Mouse (Mus musculus) limb, embryonic 12.5 days (tissue): ENCODE data around the gene Prr13. TPM values are rescaled to one million over a fixed set of nuclear protein-coding genes. Genes with fewer than 3 reads are reported as not detected.

Experiments used
- ATAC-seq: fragments of 200-750 bp; cut with Nextera tagmentation; 2 replicates; pipeline ENCODE4 v1.8.0; 2017; ENCODE audit warnings: low read depth, moderate TSS enrichment; ENCODE audit not compliant: insufficient number of reproducible peaks, insufficient read depth, low FRiP score, low TSS enrichment
- H3K27ac ChIP-seq: fragments of 300-500 bp; sonication (generic); 2 replicates; pipeline ENCODE4 v1.5.1; 2016; ENCODE audit warnings: mild to moderate bottlenecking, moderate library complexity
- H3K27me3 ChIP-seq: fragments of 300-500 bp; sonication (generic); 2 replicates; pipeline ENCODE4 v1.6.1; 2016; ENCODE audit warnings: mild to moderate bottlenecking, moderate library complexity
- H3K36me3 ChIP-seq: fragments of 300-500 bp; sonication (generic); 2 replicates; pipeline ENCODE4 v1.6.1; 2016; ENCODE audit warnings: mild to moderate bottlenecking, moderate library complexity
- H3K4me1 ChIP-seq: fragments of 300-500 bp; sonication (generic); replicated peaks from 2 replicates; pipeline ENCODE4 v1.6.1; 2016
- H3K4me2 ChIP-seq: fragments of 300-500 bp; sonication (generic); 2 replicates; pipeline ENCODE4 v1.6.1; 2016; ENCODE audit warnings: mild to moderate bottlenecking, moderate library complexity
- H3K4me3 ChIP-seq: fragments of 300-500 bp; sonication (generic); replicated peaks from 2 replicates; pipeline ENCODE4 v1.5.1; 2016; ENCODE audit warnings: mild to moderate bottlenecking
- H3K9ac ChIP-seq: fragments of 300-500 bp; sonication (generic); replicated peaks from 2 replicates; pipeline ENCODE4 v1.6.1; 2016; ENCODE audit warnings: mild to moderate bottlenecking, moderate library complexity
- H3K9me3 ChIP-seq: fragments of 300-500 bp; sonication (generic); 2 replicates; pipeline ENCODE4 v1.6.1; 2016; ENCODE audit warnings: mild to moderate bottlenecking, moderate library complexity
- WGBS: fragments of 180-500 bp; shearing (Covaris S2); methylation state at CpG from one replicate; pipeline ENCODE4 v1.1.7; 2016; 5-methylcytosine and 5-hydroxymethylcytosine counted together
- polyA plus RNA-seq: library from polyadenylated mRNA; unstranded; fragments of >200 nt; fragmentation: Nextera tagmentation; extraction: Ambion mirVana; gene quantifications from 2 replicates; pipeline ENCODE4 v1.2.1, GENCODE M21; 2016

The Prr13 gene
- polyA plus RNA-seq, result 66.1 and 68.1 TPM in 2 replicates

- Histone ChIP-seq H3K9ac (peak within 1 kb of the TSS; percentile 13; the same call in 1 of the 2 replicates), H3K9me3 (no peaks in the 10 kb centered on the region), H3K4me1 (peaks cover 9% of the 10 kb centered on the region; the same call in 1 of the 2 replicates), H3K36me3 (peaks cover 7% of the 10 kb centered on the region; the same call in 1 of the 2 replicates), H3K4me2 (peak within 1 kb of the TSS; percentile 59), H3K4me3 (peak within 1 kb of the TSS; percentile 41), H3K27me3 (no peaks in the 10 kb centered on the region), H3K27ac (peak within 1 kb of the TSS; percentile 18; the same call in 1 of the 2 replicates)
- ATAC-seq, result peak; percentile 56; the same call in 1 of the 2 replicates
- under 1% methylated on average over 19 of the region's 19 CpGs for WGBS
Observed at GRCm38 (mm10) chr15:102458904-102459317, at the start of gene Prr13. Gene Prr13, plus strand, starts transcription at chr15:102459028.

- ATAC-seq, result no peak
- H3K4me2 ChIP-seq, result peak overlapping the region; percentile 35
- WGBS, result 95% methylated on average over 3 of the region's 3 CpGs
Observed at GRCm38 (mm10) chr15:102409286-102409685, 49.5 kb upstream of the Prr13 start.

GRCm38 (mm10) chr15:102411077-102411476 lies 47.8 kb upstream of the Prr13 start:
- no peaks in the 10 kb centered on the region for H3K27me3 ChIP-seq
- H3K4me1 ChIP-seq, result peaks cover 41% of the 10 kb centered on the region
- WGBS, result 92% methylated on average over 1 of the region's 1 CpGs
- no peak for ATAC-seq
- H3K36me3 ChIP-seq, result peaks cover 83% of the 10 kb centered on the region
- H3K9me3 ChIP-seq, result no peaks in the 10 kb centered on the region; the same call in 1 of the 2 replicates
- no peak overlapping the region for H3K27ac ChIP-seq
- H3K4me2 ChIP-seq, result peak overlapping the region; percentile 35
- no peak overlapping the region for H3K4me3 ChIP-seq
- no peak overlapping the region for H3K9ac ChIP-seq

More at GRCm38 (mm10) chr15:102409286-102409685, 49.5 kb upstream of the Prr13 start:
- Histone ChIP-seq H3K4me3 (no peak overlapping the region), H3K9me3 (no peaks in the 10 kb centered on the region; the same call in 1 of the 2 replicates), H3K27ac (no peak overlapping the region), H3K9ac (0 out of 2 replicates have a peak overlapping the region, but pooled peaks have one; percentile 8), H3K4me1 (peaks cover 44% of the 10 kb centered on the region), H3K36me3 (peaks cover 70% of the 10 kb centered on the region), H3K27me3 (no peaks in the 10 kb centered on the region)

- no peak overlapping the region for H3K27ac ChIP-seq
- no peak overlapping the region for H3K9ac ChIP-seq
- H3K4me2 ChIP-seq, result no peak overlapping the region
- H3K27me3 ChIP-seq, result no peaks in the 10 kb centered on the region
- H3K9me3 ChIP-seq, result no peaks in the 10 kb centered on the region; the same call in 1 of the 2 replicates
- no peak overlapping the region for H3K4me3 ChIP-seq
- peaks cover 28% of the 10 kb centered on the region for H3K4me1 ChIP-seq
- no peak for ATAC-seq
- H3K36me3 ChIP-seq, result peaks cover 86% of the 10 kb centered on the region
Observed at GRCm38 (mm10) chr15:102413687-102414086, 45.1 kb upstream of the Prr13 start.

- no peak overlapping the region for H3K9ac ChIP-seq
- no peak overlapping the region for H3K4me2 ChIP-seq
- H3K27ac ChIP-seq, result no peak overlapping the region
- peaks cover 64% of the 10 kb centered on the region for H3K36me3 ChIP-seq
- WGBS, result 92% methylated on average over 2 of the region's 2 CpGs
- no peak overlapping the region for H3K4me3 ChIP-seq
- H3K27me3 ChIP-seq, result no peaks in the 10 kb centered on the region
- no peaks in the 10 kb centered on the region for H3K4me1 ChIP-seq
- no peak for ATAC-seq
- no peaks in the 10 kb centered on the region for H3K9me3 ChIP-seq
Observed at GRCm38 (mm10) chr15:102417524-102417923, 41.3 kb upstream of the Prr13 start.

- ATAC-seq, result no peak
- H3K27me3 ChIP-seq, result no peaks in the 10 kb centered on the region
- no peaks in the 10 kb centered on the region for H3K9me3 ChIP-seq
- H3K4me3 ChIP-seq, result no peak overlapping the region
- H3K4me2 ChIP-seq, result no peak overlapping the region
- H3K4me1 ChIP-seq, result no peaks in the 10 kb centered on the region
- 63% methylated on average over 1 of the region's 1 CpGs for WGBS
- H3K9ac ChIP-seq, result no peak overlapping the region
- H3K27ac ChIP-seq, result no peak overlapping the region
- H3K36me3 ChIP-seq, result peaks cover 66% of the 10 kb centered on the region
Observed at GRCm38 (mm10) chr15:102420986-102421385, 37.8 kb upstream of the Prr13 start.

- WGBS, result 55% methylated on average over 3 of the region's 3 CpGs
- Histone ChIP-seq H3K4me3 (no peak overlapping the region), H3K27ac (no peak overlapping the region), H3K9ac (no peak overlapping the region), H3K4me1 (no peaks in the 10 kb centered on the region), H3K4me2 (no peak overlapping the region), H3K36me3 (peaks cover 70% of the 10 kb centered on the region), H3K27me3 (no peaks in the 10 kb centered on the region), H3K9me3 (no peaks in the 10 kb centered on the region)
- no peak for ATAC-seq
Observed at GRCm38 (mm10) chr15:102421437-102421836, 37.4 kb upstream of the Prr13 start.

GRCm38 (mm10) chr15:102423602-102424240 lies 35.1 kb upstream of the Prr13 start:
- no peak overlapping the region for H3K4me3 ChIP-seq
- H3K4me1 ChIP-seq, result no peaks in the 10 kb centered on the region
- H3K27ac ChIP-seq, result no peak overlapping the region
- no peak overlapping the region for H3K9ac ChIP-seq
- H3K27me3 ChIP-seq, result no peaks in the 10 kb centered on the region
- H3K9me3 ChIP-seq, result no peaks in the 10 kb centered on the region
- peaks cover 73% of the 10 kb centered on the region for H3K36me3 ChIP-seq
- ATAC-seq, result no peak
- WGBS, result 93% methylated on average over 2 of the region's 2 CpGs
- no peak overlapping the region for H3K4me2 ChIP-seq

- no peak for ATAC-seq
- Histone ChIP-seq H3K4me3 (no peak overlapping the region), H3K27me3 (no peaks in the 10 kb centered on the region), H3K36me3 (peaks cover 73% of the 10 kb centered on the region), H3K27ac (no peak overlapping the region), H3K9ac (no peak overlapping the region), H3K4me1 (no peaks in the 10 kb centered on the region), H3K4me2 (no peak overlapping the region), H3K9me3 (no peaks in the 10 kb centered on the region)
- 88% methylated on average over 2 of the region's 2 CpGs for WGBS
Observed at GRCm38 (mm10) chr15:102424657-102425056, 34.2 kb upstream of the Prr13 start.

GRCm38 (mm10) chr15:102426963-102427362 lies 31.9 kb upstream of the Prr13 start:
- H3K9ac ChIP-seq, result no peak overlapping the region
- peaks cover 92% of the 10 kb centered on the region for H3K36me3 ChIP-seq
- no peak overlapping the region for H3K27ac ChIP-seq
- no peaks in the 10 kb centered on the region for H3K9me3 ChIP-seq
- H3K4me1 ChIP-seq, result no peaks in the 10 kb centered on the region
- no peak overlapping the region for H3K4me2 ChIP-seq
- ATAC-seq, result no peak
- H3K4me3 ChIP-seq, result no peak overlapping the region
- H3K27me3 ChIP-seq, result no peaks in the 10 kb centered on the region
- 94% methylated on average over 1 of the region's 1 CpGs for WGBS

- ATAC-seq, result no peak
- Histone ChIP-seq H3K9ac (no peak overlapping the region), H3K27me3 (no peaks in the 10 kb centered on the region), H3K4me1 (no peaks in the 10 kb centered on the region), H3K27ac (no peak overlapping the region), H3K4me3 (no peak overlapping the region), H3K36me3 (peaks cover 95% of the 10 kb centered on the region), H3K4me2 (no peak overlapping the region), H3K9me3 (no peaks in the 10 kb centered on the region)
- WGBS, result 94% methylated on average over 1 of the region's 1 CpGs
Observed at GRCm38 (mm10) chr15:102432046-102432445, 26.8 kb upstream of the Prr13 start.

- peaks cover 93% of the 10 kb centered on the region for H3K36me3 ChIP-seq
- no peak overlapping the region for H3K4me2 ChIP-seq
- ATAC-seq, result no peak
- no peaks in the 10 kb centered on the region for H3K4me1 ChIP-seq
- no peaks in the 10 kb centered on the region for H3K9me3 ChIP-seq
- no peak overlapping the region for H3K9ac ChIP-seq
- H3K27me3 ChIP-seq, result no peaks in the 10 kb centered on the region
- 92% methylated on average over 4 of the region's 4 CpGs for WGBS
- H3K4me3 ChIP-seq, result no peak overlapping the region
- no peak overlapping the region for H3K27ac ChIP-seq
Observed at GRCm38 (mm10) chr15:102433173-102433572, 25.7 kb upstream of the Prr13 start.
